Mouse (Mus musculus): Measurements from ENCODE around the gene Syngr4. TPM values are rescaled to one million over a fixed set of nuclear protein-coding genes. Genes with fewer than 3 reads are reported as not detected.
A peak's percentile ranks its signal among the peaks of the same experiment; 100 is the strongest.

Gene Syngr4
- polyA plus RNA-seq, 1 experiment from 2014 or later: 1.1 TPM

DNA sequence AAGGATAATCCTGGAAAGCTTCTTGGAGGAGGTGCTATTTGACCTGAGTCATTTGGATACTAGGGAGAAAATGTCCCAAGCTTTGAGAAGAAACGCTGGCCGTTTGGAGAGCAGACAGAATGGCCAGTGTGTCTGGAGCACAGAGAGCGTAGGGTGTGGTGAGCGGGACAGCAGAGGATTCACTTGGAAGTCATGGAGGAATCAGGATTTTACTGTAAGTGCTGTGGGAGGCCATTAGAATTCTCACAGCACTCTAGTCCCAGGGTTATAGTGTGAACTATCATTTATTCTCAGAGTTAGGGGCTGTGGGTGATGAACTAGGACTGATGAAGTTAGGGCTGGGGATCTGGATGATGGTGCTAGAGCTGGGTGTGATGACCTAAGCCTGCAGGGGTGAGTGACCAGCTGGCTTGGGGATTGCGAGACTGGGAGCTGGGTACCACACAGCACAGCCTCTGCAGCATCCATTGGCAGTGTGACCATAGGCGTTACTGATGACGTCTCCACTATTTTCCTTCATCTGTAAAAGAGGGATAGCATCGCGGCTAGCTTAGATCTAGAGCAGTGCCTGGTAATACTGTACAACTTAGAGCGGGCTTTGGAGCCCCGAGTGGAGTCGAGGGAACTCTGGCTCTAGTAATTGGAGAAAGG lies 25.6 kb upstream of the Syngr4 start:
- H3K4me3 ChIP-seq (replicated peaks): 0 out of 2 replicates have a peak overlapping the region, but pooled peaks have one; percentile 50
- no peaks in the 10 kb centered on the region for H3K27me3 ChIP-seq
- no peaks in the 10 kb centered on the region for H3K36me3 ChIP-seq
- 78% methylated on average over 12 of the region's 12 CpGs for WGBS
- H3K9me3 ChIP-seq (replicated peaks): no peaks in the 10 kb centered on the region
- H3K4me2 ChIP-seq: peak overlapping the region; percentile 73; the same call in 1 of the 2 replicates
- H3K4me1 ChIP-seq: peaks cover 69% of the 10 kb centered on the region
- ATAC-seq (replicated peaks; ENCODE audit: low FRiP score): no peak
- no peak overlapping the region; the same call in 1 of the 2 replicates for H3K9ac ChIP-seq
- peak overlapping the region; percentile 98 for H3K27ac ChIP-seq

- H3K4me1 ChIP-seq: peaks cover 77% of the 10 kb centered on the region
- peak within 1 kb of the TSS; percentile 50 for H3K4me3 ChIP-seq (replicated peaks)
- no peak for ATAC-seq (replicated peaks; ENCODE audit: low FRiP score)
- no peaks in the 10 kb centered on the region for H3K9me3 ChIP-seq (replicated peaks)
- H3K27ac ChIP-seq: peak within 1 kb of the TSS; percentile 98
- peak within 1 kb of the TSS; percentile 43 for H3K9ac ChIP-seq
- WGBS: 17% methylated on average over 9 of the region's 9 CpGs
- no peaks in the 10 kb centered on the region for H3K36me3 ChIP-seq
- H3K4me2 ChIP-seq: peak within 1 kb of the TSS; percentile 73
- no peaks in the 10 kb centered on the region for H3K27me3 ChIP-seq
Measured at GRCm38 (mm10) chr7:45921242-45921621, 24.7 kb upstream of the Syngr4 start, which contains the start of gene Emp3. Gene Emp3 (minus strand): TSS chr7:45921404.

DNA sequence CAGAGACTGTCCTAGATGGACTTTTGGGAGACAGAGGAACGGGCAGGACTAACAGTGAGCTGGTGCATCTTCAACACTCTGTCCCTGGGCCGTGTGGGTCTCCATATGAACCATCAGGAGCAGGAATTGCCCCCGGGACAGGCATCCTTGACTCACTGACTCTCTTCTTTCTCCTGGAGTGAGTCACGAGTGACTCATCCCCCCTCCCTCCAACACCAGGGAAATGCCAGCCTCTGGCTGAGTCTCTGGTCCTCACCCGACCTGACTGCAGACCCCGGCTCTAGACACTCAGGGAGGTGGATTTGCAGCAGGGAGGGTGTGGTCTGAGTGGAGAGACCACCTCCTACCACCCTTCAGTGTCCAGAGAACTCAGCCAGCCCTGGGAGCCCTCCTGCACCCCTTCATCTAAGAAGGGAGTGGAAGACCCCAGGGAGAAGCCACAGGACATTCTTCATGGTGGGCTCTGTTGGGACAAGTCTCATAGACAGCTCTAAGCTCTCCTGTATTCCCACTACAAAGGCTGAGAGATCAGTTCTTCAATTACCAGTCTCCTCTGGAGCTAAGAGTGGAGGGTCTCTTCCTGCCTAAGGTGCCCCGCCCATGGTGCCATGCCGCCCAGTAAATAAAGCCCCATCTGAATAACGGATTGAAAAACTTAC lies 24.2 kb upstream of the Syngr4 start:
- Histone ChIP-seq H3K9me3 (replicated peaks) (no peaks in the 10 kb centered on the region), H3K9ac (peak overlapping the region; percentile 43), H3K4me1 (peaks cover 83% of the 10 kb centered on the region), H3K4me3 (replicated peaks) (peak overlapping the region; percentile 47), H3K27me3 (no peaks in the 10 kb centered on the region), H3K27ac (peak overlapping the region; percentile 98), H3K4me2 (peak overlapping the region; percentile 57), H3K36me3 (no peaks in the 10 kb centered on the region)
- WGBS: 23% methylated on average over 9 of the region's 9 CpGs
- ATAC-seq (replicated peaks; ENCODE audit: low FRiP score): no peak

DNA sequence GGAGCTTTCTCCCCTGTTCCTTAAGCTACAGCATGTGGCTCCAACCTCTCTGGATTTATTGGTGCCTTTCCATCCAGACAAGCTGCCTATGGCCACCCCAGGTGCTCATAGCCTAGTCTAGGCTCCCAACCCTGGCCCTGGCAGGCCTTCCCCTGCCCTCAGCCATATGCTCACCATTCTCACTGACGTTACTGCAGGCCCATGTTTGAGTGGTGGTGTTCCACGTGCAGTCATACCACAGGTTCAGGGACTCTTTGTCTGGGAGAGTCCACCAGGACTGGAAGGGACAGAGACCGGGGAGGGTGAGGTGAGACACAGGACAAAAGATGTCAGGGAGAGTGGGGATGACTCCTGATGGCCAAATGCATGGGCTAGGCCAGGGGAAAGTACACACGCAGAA lies 23.2 kb upstream of the Syngr4 start:
- H3K36me3 ChIP-seq: no peaks in the 10 kb centered on the region
- H3K27me3 ChIP-seq: no peaks in the 10 kb centered on the region
- H3K4me3 ChIP-seq (replicated peaks): peak overlapping the region; percentile 47
- no peak for ATAC-seq (replicated peaks; ENCODE audit: low FRiP score)
- H3K4me2 ChIP-seq: peak overlapping the region; percentile 57
- peak overlapping the region; percentile 43 for H3K9ac ChIP-seq
- H3K27ac ChIP-seq: peak overlapping the region; percentile 98
- H3K4me1 ChIP-seq: peaks cover 89% of the 10 kb centered on the region
- 66% methylated on average over 4 of the region's 4 CpGs for WGBS
- H3K9me3 ChIP-seq (replicated peaks): no peaks in the 10 kb centered on the region

DNA sequence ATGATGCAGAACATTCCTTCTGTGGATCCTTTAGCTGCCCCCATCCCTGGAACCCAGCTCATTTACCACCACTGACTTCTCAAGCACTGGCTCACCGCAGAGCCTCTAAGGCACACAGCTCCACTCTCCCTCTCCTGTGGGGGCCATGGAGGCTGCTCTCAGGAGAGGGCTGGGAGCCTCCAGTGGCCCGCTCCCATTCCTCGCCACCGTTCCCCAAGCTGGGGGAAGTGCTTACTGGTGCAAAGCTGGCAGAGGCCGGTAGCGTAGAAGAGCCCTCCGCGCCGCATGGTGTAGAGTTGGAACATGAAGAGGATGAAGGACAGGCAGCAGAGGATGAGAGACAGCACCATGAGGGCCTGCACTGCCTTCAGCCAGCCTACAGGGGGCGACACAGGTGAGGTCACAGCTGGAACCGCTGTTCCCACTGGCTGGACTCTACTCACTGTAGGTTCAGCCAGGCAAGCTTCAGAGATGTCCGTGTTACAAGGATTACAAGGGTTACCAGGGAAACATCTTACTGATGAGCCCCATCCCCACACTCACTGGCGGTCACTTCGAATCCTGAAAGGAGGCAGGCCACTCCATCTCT lies 22.7 kb upstream of the Syngr4 start:
- 70% methylated on average over 14 of the region's 14 CpGs for WGBS
- no peaks in the 10 kb centered on the region for H3K9me3 ChIP-seq (replicated peaks)
- no peak for ATAC-seq (replicated peaks; ENCODE audit: low FRiP score)
- H3K9ac ChIP-seq: no peak overlapping the region
- no peaks in the 10 kb centered on the region for H3K27me3 ChIP-seq
- H3K4me2 ChIP-seq: peak overlapping the region; percentile 57
- H3K4me3 ChIP-seq (replicated peaks): peak overlapping the region; percentile 47
- H3K27ac ChIP-seq: peak overlapping the region; percentile 98
- H3K4me1 ChIP-seq: peaks cover 86% of the 10 kb centered on the region
- H3K36me3 ChIP-seq: no peaks in the 10 kb centered on the region

- H3K4me3 ChIP-seq (replicated peaks): no peak overlapping the region
- H3K27me3 ChIP-seq: no peaks in the 10 kb centered on the region
- H3K4me1 ChIP-seq: peaks cover 79% of the 10 kb centered on the region
- H3K27ac ChIP-seq: peak overlapping the region; percentile 93
- H3K9ac ChIP-seq: no peak overlapping the region
- 73% methylated on average over 15 of the region's 15 CpGs for WGBS
- ATAC-seq (replicated peaks; ENCODE audit: low FRiP score): no peak
- no peaks in the 10 kb centered on the region for H3K36me3 ChIP-seq
- H3K4me2 ChIP-seq: peak overlapping the region; percentile 56
- no peaks in the 10 kb centered on the region for H3K9me3 ChIP-seq (replicated peaks)
Measured at GRCm38 (mm10) chr7:45917926-45918325, 21.4 kb upstream of the Syngr4 start.

DNA sequence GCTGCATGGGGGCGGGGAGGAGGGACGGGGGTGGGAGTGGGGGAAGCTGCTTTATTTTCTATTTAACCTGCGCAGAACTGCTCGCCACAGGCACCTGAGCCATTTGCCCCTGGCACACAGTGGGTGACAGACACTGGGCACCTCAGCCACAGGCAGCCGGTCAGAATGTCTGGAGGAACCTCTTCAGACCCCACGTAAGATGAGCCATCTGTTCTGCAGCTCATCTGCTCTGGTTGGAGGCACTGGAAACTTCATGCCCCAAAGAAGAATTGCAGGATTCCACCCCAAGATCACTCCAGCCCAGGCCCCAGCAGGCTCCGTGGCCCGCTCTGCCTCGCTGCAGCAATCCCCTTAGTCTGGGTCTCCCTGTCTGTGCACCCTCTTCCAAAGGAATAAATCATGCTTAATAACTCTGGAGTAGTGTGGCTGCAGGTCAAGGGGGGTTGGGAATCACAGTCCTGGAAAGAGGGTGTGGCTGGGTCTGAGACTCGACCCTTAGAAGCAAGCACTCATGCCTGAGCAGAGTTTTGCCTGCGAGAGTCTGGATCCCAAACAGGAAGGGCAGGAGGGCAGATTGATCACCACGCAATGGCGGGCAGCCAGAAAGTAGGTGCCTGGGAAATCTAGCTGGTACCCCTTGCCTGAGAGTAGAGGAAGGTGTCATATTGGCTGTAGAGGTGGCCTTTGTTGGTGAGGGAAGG lies 20.6 kb upstream of the Syngr4 start:
- WGBS: 10% methylated on average over 13 of the region's 13 CpGs
- peak overlapping the region; percentile 6; the same call in 1 of the 2 replicates for H3K9ac ChIP-seq
- no peaks in the 10 kb centered on the region for H3K9me3 ChIP-seq (replicated peaks)
- H3K4me3 ChIP-seq (replicated peaks): peak overlapping the region; percentile 32
- H3K4me1 ChIP-seq: peaks cover 71% of the 10 kb centered on the region
- ATAC-seq (replicated peaks; ENCODE audit: low FRiP score): peak; percentile 33
- H3K27ac ChIP-seq: peak overlapping the region; percentile 93
- H3K4me2 ChIP-seq: peak overlapping the region; percentile 56
- H3K27me3 ChIP-seq: no peaks in the 10 kb centered on the region
- H3K36me3 ChIP-seq: no peaks in the 10 kb centered on the region

GRCm38 (mm10) chr7:45916056-45917003 lies 19.8 kb upstream of the Syngr4 start:
- H3K27ac ChIP-seq: peak overlapping the region; percentile 93
- peak; percentile 78 for ATAC-seq (replicated peaks; ENCODE audit: low FRiP score)
- no peaks in the 10 kb centered on the region for H3K36me3 ChIP-seq
- peak overlapping the region; percentile 56 for H3K4me2 ChIP-seq
- WGBS: 34% methylated on average over 26 of the region's 26 CpGs
- H3K4me3 ChIP-seq (replicated peaks): peak overlapping the region; percentile 32
- H3K27me3 ChIP-seq: no peaks in the 10 kb centered on the region
- no peaks in the 10 kb centered on the region for H3K9me3 ChIP-seq (replicated peaks)
- H3K4me1 ChIP-seq: peaks cover 63% of the 10 kb centered on the region
- H3K9ac ChIP-seq: peak overlapping the region; percentile 29

GRCm38 (mm10) chr7:45915011-45915410 lies 18.5 kb upstream of the Syngr4 start:
- Histone ChIP-seq H3K27ac (no peak overlapping the region), H3K9ac (no peak overlapping the region), H3K4me3 (replicated peaks) (no peak overlapping the region), H3K9me3 (replicated peaks) (no peaks in the 10 kb centered on the region), H3K27me3 (no peaks in the 10 kb centered on the region), H3K36me3 (peaks cover 7% of the 10 kb centered on the region), H3K4me2 (no peak overlapping the region), H3K4me1 (peaks cover 50% of the 10 kb centered on the region)
- 87% methylated on average over 5 of the region's 5 CpGs for WGBS
- no peak for ATAC-seq (replicated peaks; ENCODE audit: low FRiP score)

GRCm38 (mm10) chr7:45914067-45914466 lies 17.6 kb upstream of the Syngr4 start:
- peaks cover 40% of the 10 kb centered on the region for H3K4me1 ChIP-seq
- no peak overlapping the region for H3K27ac ChIP-seq
- no peak overlapping the region for H3K9ac ChIP-seq
- no peaks in the 10 kb centered on the region for H3K9me3 ChIP-seq (replicated peaks)
- H3K36me3 ChIP-seq: peaks cover 16% of the 10 kb centered on the region
- 89% methylated on average over 6 of the region's 6 CpGs for WGBS
- no peak for ATAC-seq (replicated peaks; ENCODE audit: low FRiP score)
- no peak overlapping the region for H3K4me2 ChIP-seq
- H3K27me3 ChIP-seq: no peaks in the 10 kb centered on the region
- no peak overlapping the region for H3K4me3 ChIP-seq (replicated peaks)

- 95% methylated on average over 16 of the region's 16 CpGs for WGBS
- Histone ChIP-seq H3K9ac (no peak overlapping the region), H3K36me3 (peaks cover 17% of the 10 kb centered on the region), H3K4me3 (replicated peaks) (no peak overlapping the region), H3K9me3 (replicated peaks) (no peaks in the 10 kb centered on the region), H3K4me2 (no peak overlapping the region), H3K27me3 (no peaks in the 10 kb centered on the region), H3K4me1 (no peaks in the 10 kb centered on the region), H3K27ac (no peak overlapping the region)
- no peak for ATAC-seq (replicated peaks; ENCODE audit: low FRiP score)
Measured at GRCm38 (mm10) chr7:45909145-45909544, 12.6 kb upstream of the Syngr4 start.
